Mouse (Mus musculus) heart, postnatal 0 days (tissue): ENCODE measurements at regions not wholly inside any gene's neighbourhood (a gene's known extent, or its start where the extent isn't known, plus 50 kb on each side); places are given as distances from the start of the nearest gene placed in this dataset.

ENCODE experiments used
- CTCF ChIP-seq: IDR thresholded peaks from 2 replicates; pipeline ENCODE4 v1.5.1; 2016; ENCODE audit warnings: antibody characterized with exemption, control low read depth, low read depth
- EP300 ChIP-seq: IDR thresholded peaks from 2 replicates; pipeline ENCODE4 v1.6.1; 2016; ENCODE audit warnings: antibody characterized with exemption, low read depth

GRCm38 (mm10) chr1:73799246-73799645 is 325.0 kb downstream of the Tns1 start:
- no peak for TF ChIP-seq CTCF
- TF ChIP-seq EP300: no peak
